Mouse (Mus musculus): ENCODE measurements around the gene Dmd.
A peak's percentile ranks its signal among the peaks of the same experiment; 100 is the strongest.

Dmd gene

DNA sequence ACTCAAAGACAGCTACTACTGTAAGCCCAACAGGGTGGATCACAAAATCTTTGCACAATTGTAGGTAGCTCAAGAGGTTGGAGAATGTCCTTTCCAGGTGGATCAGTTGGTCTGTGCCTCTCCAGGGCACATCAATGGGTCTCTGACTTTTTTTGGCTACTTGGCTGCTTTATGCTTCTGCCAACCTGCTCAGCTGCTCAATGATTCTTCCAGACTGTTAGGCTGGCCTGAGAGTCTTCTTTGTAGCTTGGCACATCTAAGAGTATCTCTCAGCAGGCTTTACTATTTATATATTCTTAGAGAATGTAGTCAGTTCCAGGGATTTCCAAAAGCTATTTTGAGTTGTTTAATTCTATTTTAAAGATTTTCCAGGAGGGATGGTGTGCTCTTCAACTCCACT is 1416.3 kb downstream of the Dmd start:
- no peak for DNase-seq (ENCODE audit: low spot score in 2 of 2)

DNA sequence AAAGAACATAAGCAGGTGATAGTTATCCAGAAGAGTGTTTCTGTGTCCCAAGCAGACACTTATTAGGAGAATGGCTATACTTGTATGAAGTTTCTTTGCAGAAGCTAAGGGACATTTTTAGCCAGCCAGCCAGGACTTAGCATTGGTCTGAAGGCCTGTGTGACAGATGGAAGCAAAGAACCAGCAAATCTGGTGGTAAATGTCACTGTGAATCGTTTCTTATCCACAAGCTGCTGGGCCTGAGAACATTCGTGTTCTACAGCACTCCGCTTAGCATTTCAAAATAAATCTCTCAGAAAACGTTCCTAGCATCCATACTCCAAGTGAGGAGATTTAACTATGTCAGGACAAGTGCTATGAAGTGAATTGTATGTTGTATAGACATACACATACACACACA is 1486.9 kb downstream of the Dmd start:
- DNase-seq (ENCODE audit: low spot score in 2 of 2), result no peak

DNA sequence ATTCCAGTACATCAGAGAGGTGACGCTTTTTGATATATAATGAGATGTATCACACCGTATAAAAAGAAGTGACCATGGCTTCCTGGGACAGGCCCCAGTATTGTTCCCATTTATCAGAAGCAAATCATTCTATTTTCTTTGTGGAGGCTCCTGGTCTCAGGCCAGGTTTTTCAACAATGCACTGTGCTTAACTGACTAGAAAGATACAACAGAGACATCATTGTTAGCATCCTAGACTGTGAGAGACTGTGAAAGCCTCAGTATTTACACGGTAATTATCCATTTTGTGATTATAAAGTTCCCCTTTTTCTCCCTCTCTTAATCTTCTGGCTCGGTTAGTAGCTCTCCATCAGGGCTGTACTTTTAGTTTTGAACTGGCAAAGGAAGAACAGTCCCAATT is 1487.9 kb downstream of the Dmd start:
- DNase-seq (ENCODE audit: low spot score in 2 of 2), result no peak

GRCm38 (mm10) chrX:84442996-84443395 is 1494.3 kb downstream of the Dmd start:
- no peak for DNase-seq (ENCODE audit: low spot score in 2 of 2)

DNA sequence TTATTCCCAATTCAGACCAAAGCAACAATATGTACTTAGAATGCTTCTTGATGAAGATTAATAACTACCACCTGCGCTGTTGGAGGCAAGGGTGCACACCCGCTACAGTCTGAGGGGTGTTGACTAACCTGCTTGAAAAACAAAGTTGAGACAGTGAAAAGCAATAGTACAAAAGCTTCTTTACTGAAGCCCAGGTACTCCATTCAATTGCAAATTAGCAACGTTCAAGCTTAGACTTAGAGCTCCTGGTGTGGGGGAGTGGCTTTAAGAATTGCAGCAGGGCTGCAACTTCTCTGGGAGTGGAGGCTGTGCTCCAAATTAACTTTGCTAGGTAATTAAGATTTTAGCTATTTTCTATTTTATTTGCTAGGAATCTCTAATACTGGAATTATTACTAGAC is 1495.3 kb downstream of the Dmd start:
- no peak for DNase-seq (ENCODE audit: low spot score in 2 of 2)

GRCm38 (mm10) chrX:84444638-84445037 is 1496.0 kb downstream of the Dmd start:
- no peak for DNase-seq (ENCODE audit: low spot score in 2 of 2)

DNA sequence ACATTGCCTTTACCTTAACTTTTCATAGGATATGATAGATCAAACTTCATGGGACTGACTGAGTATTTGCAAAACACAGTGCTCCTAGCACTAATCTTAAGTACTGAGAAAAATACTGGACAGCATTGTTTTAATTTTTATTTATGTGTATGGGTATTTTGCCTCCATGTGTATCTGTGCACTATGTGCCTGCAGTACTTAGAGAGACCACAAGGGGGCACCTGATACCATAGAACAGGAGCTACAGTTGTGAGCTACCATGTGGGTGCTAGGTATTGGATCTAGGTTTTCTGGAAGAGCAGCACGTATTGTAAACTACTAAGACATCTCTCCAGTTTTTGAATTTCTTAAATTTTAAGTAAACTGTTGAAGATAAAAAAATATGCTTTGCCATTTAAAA is 1505.8 kb downstream of the Dmd start:
- DNase-seq (ENCODE audit: low spot score in 2 of 2), result no peak

DNA sequence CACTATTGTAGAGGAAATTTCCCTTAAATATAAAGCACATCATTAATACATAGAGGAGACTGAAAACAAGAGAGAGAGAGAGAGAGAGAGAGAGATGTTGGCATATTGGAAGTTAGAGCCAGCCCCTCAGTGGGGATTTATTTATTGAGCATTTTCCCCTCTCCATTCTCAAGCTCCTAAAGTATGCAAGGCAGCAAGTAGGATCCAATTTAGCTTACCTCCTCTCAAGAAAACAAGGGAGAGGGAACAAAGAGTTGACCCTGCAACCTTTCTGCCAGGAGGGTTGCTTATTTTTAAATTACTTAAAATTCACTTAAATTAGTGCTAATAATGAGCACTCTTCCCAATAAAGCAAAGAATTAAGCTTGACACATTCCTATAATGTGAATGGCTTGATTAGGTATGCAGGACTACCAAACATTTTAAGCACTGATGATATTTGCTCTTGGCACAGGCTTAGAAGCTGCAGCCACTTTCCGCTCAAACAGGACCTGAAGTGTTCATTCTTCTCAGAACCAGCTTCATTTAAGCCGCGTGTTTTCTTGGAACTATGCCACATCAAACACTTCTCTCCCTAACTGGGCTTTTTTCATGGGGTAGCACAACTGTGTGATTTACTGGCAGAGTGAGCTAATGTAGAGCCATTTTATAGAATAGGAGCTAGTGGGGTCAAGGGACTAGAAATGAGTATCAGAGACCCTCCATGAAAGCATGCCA is 1566.1 kb downstream of the Dmd start:
- DNase-seq (ENCODE audit: low spot score in 2 of 2), result no peak

DNA sequence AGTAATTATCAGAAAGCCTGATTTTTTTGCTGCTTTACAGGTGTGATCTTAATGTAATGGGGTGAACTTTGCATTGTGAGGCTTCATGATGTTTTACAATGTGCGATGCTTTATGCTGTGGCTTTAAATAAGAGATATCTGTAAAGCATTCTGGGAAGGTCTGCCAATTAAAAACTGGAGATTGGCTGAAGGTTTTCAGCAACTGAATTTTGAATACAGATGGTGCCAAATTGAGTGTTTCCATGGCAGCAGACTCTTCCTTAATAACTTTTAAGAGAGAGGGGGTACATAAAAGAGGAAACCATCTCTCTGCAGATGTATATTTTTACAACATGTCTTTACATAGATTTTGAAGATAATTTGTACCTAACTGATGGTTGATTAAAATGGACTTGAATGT is 1603.3 kb downstream of the Dmd start:
- DNase-seq (ENCODE audit: low spot score in 2 of 2), result no peak

GRCm38 (mm10) chrX:84553441-84553840 is 1604.8 kb downstream of the Dmd start:
- DNase-seq (ENCODE audit: low spot score in 2 of 2), result no peak

DNA sequence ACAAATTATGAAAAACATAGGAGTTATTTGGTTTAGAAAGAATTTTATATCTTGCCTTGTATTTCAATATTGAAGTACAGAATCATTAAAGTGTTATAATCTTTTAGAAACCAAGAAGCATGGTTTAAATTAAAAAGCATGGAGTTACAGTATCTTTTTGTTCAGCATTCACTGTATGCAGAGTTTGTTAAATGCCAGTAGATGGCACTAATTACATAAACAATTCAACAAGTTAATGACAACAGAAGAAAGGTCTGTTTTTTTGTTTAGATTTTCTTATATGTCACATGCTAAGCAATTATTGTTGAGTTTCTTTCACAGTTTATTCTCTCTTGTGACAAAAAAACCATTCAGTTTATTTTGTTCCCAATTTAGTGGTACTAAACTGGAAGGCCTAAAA is 1649.8 kb downstream of the Dmd start:
- DNase-seq (ENCODE audit: low spot score in 2 of 2), result no peak

GRCm38 (mm10) chrX:84640446-84640845 is 1691.8 kb downstream of the Dmd start:
- no peak for DNase-seq (ENCODE audit: low spot score in 2 of 2)

DNA sequence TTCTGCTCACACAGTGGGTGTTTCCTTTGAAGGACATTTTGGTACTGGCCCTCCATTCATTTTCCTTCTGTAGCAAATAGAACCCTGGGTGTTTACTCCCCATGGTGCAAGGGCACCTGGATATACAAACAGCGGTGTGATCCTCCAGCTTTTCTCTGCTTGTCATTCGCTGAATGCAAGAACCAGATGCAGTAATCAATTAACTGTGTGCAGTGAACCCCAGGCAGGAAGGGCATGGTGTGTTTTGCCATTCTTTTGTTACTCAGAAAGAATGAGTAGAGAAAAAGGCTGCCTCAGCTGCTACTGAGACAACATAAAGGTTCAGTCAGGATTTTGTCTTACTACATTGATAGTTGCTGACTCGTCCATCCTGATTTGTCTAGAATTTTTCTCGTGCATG is 1799.0 kb downstream of the Dmd start:
- no peak for DNase-seq (ENCODE audit: low spot score in 2 of 2)

DNA sequence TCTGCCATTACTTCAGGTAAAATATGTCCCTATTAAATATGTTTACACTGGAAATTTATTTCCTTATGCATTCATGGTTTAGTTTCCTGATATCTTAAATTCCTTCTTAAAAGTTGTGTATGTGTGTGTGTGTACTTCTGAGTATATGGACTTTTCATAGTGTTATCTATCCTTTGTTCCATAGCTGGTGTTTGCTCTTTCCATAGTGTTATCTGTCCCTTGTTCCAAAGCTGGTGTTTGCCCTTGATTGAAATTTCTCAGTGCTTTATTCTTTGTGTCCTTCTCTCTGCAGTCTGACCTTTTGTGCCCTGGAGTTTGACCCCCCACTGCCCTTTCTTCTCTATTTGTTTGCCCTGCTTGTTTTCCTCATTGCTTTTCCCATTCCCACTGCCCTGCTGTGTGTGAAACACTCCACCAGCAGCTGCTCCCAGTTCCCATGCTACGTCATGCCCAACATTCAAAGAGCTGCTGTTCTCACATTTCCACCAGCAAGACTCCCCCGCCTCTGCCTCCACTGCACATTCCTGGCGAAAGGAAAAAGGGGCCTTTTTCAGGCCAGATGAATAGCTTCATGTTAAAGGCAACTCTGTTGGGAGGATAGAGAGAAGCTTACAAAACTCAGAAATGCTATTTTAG is 1911.5 kb downstream of the Dmd start:
- peak; percentile 11 to 24 for DNase-seq (ENCODE audit: low spot score in 2 of 2)

DNA sequence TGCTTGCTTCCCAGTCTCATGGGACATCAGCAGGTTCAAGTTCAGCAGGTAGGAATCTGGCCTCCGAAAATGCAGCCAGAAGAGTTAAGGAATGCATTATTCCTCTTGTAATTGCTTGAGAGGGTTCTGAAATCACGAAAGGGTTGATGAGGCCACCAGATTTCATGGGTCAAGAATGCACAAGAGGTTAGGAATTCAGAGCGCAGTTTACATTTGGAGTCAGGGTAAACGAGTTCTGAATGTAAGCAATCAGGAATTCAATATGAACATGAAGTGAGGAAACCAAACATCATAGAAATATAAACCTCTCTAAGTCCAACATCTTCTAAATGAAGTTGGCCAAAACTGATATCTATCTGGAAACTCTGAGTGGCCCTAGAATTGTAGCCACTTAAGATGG is 1924.4 kb downstream of the Dmd start:
- no peak for DNase-seq (ENCODE audit: low spot score in 2 of 2)

DNA sequence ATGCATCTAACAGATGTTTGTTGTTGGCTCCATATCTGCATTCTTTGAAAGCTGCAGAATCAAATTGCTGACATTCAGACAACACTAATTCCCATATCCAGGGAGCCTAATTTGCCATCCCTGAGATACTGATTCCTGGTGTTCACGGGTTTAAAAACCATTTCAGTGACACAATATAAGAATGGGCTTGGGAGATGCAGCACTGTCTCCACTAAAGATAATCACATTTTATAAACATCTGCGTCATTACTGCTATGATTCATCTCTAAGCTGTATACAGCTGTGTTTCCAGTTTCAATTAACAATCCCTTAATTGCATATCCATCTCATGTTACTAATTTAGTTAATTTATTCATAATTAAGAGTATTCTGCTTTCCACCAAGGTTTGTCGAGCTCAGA is 1929.5 kb downstream of the Dmd start:
- no peak for DNase-seq (ENCODE audit: low spot score in 2 of 2)

GRCm38 (mm10) chrX:84932715-84933473 is 1984.2 kb downstream of the Dmd start:
- peak; percentile 6 to 10 for DNase-seq (ENCODE audit: low spot score in 2 of 2)

- DNase-seq (ENCODE audit: low spot score in 2 of 2), result no peak
Measured at GRCm38 (mm10) chrX:84960557-84960956, 2011.9 kb downstream of the Dmd start.

- DNase-seq (ENCODE audit: low spot score in 2 of 2), result no peak
Measured at GRCm38 (mm10) chrX:84960972-84961371, 2012.3 kb downstream of the Dmd start.

- no peak for DNase-seq (ENCODE audit: low spot score in 2 of 2)
Measured at GRCm38 (mm10) chrX:85008304-85008703, 2059.6 kb downstream of the Dmd start.

- DNase-seq (ENCODE audit: low spot score in 2 of 2), result no peak
Measured at GRCm38 (mm10) chrX:85041466-85042058, 2092.9 kb downstream of the Dmd start.

- DNase-seq (ENCODE audit: low spot score in 2 of 2), result no peak
Measured at GRCm38 (mm10) chrX:85046631-85047030, 2098.0 kb downstream of the Dmd start.

All from frontal cortex, postnatal 14 days (tissue).